Mouse (Mus musculus) lung, adult 2 months (tissue): ENCODE measurements around the gene Moxd1. TPM values are rescaled to one million over a fixed set of nuclear protein-coding genes. Genes with fewer than 3 reads are reported as not detected.

Experiments used
- DNase-seq: peaks from one replicate; pipeline ENCODE4 v3.0.0; 2022
- H3K4me1 ChIP-seq: fragments of 200-500 bp; 2 replicates; pipeline ENCODE4 v1.6.1; 2011; ENCODE audit warnings: low read length; ENCODE audit not compliant: control insufficient read depth, insufficient read depth
- H3K4me3 ChIP-seq: fragments of 200-500 bp; replicated peaks from 2 replicates; pipeline ENCODE3; 2011; ENCODE audit warnings: low read depth, mild to moderate bottlenecking, control low read depth, low read length; ENCODE audit errors: extremely low read depth
- CTCF ChIP-seq: fragments of 200-500 bp; IDR thresholded peaks from 2 replicates; pipeline ENCODE4 v1.5.1; 2011; ENCODE audit warnings: mild to moderate bottlenecking, low read length, control low read depth; ENCODE audit not compliant: insufficient read depth
- POLR2A ChIP-seq: fragments of 200-500 bp; IDR thresholded peaks from 2 replicates; pipeline ENCODE4 v1.6.1; 2011; ENCODE audit warnings: low read depth, mild to moderate bottlenecking, control low read depth, low read length, borderline replicate concordance; ENCODE audit errors: extremely low read depth
- WGBS: fragments of 180-500 bp; shearing (Covaris S2); methylation state at CpG from one replicate; pipeline ENCODE4 v1.1.7; 2018; 5-methylcytosine and 5-hydroxymethylcytosine counted together
- polyA plus RNA-seq: library from polyadenylated mRNA; depleted of rRNA; stranded (reverse); fragments of >200 nt; gene quantifications from 2 replicates; pipeline ENCODE4 v1.2.3, GENCODE M21; 2012

Gene Moxd1
- polyA plus RNA-seq, 1 experiment, result 1.9 TPM

GRCm38 (mm10) chr10:24259794-24260590 lies 36.7 kb downstream of the Moxd1 start:
- WGBS, result 67% methylated on average over 5 of the region's 5 CpGs
- no peak for TF ChIP-seq POLR2A
- no peak for TF ChIP-seq CTCF
- H3K4me1 ChIP-seq, result no peaks in the 10 kb centered on the region
- DNase-seq, result no peak
- H3K4me3 ChIP-seq, result no peak overlapping the region

GRCm38 (mm10) chr10:24267520-24267919 lies 44.2 kb downstream of the Moxd1 start:
- peaks cover 6% of the 10 kb centered on the region; the same call in 1 of the 2 replicates for H3K4me1 ChIP-seq
- no peak for DNase-seq
- WGBS, result 53% methylated on average over 2 of the region's 2 CpGs
- no peak overlapping the region for H3K4me3 ChIP-seq
- no peak for TF ChIP-seq POLR2A
- TF ChIP-seq CTCF, result no peak

- Histone ChIP-seq H3K4me3 (no peak overlapping the region), H3K4me1 (peaks cover 6% of the 10 kb centered on the region; the same call in 1 of the 2 replicates)
- no peak for DNase-seq
- 46% methylated on average over 6 of the region's 6 CpGs for WGBS
- TF ChIP-seq POLR2A (no peak), CTCF (no peak)
Measured at GRCm38 (mm10) chr10:24271077-24271637, 47.8 kb downstream of the Moxd1 start.

- DNase-seq, result no peak
- H3K4me1 ChIP-seq, result 0 out of 2 replicates have a peak, but pooled peaks cover under 1% of the 10 kb centered on the region
- TF ChIP-seq POLR2A, result no peak
- no peak for TF ChIP-seq CTCF
- WGBS, result 33% methylated on average over 7 of the region's 7 CpGs
- no peak overlapping the region for H3K4me3 ChIP-seq
Measured at GRCm38 (mm10) chr10:24276211-24276610, 52.9 kb downstream of the Moxd1 start.

GRCm38 (mm10) chr10:24282650-24283049 lies 59.3 kb downstream of the Moxd1 start:
- WGBS, result 46% methylated on average over 5 of the region's 5 CpGs
- Histone ChIP-seq H3K4me1 (no peaks in the 10 kb centered on the region), H3K4me3 (no peak overlapping the region)
- DNase-seq, result no peak
- no peak for TF ChIP-seq POLR2A
- no peak for TF ChIP-seq CTCF

- Histone ChIP-seq H3K4me3 (no peak overlapping the region), H3K4me1 (no peaks in the 10 kb centered on the region)
- DNase-seq, result no peak
- no peak for TF ChIP-seq POLR2A
- TF ChIP-seq CTCF, result no peak
- 31% methylated on average over 8 of the region's 8 CpGs for WGBS
Measured at GRCm38 (mm10) chr10:24291611-24292010, 68.3 kb downstream of the Moxd1 start.

- WGBS, result 83% methylated on average over 1 of the region's 1 CpGs
- Histone ChIP-seq H3K4me1 (no peaks in the 10 kb centered on the region), H3K4me3 (no peak overlapping the region)
- TF ChIP-seq CTCF (no peak), POLR2A (no peak)
- no peak for DNase-seq
Measured at GRCm38 (mm10) chr10:24292671-24293070, 69.4 kb downstream of the Moxd1 start.

- WGBS, result 18% methylated on average over 4 of the region's 4 CpGs
- H3K4me3 ChIP-seq, result no peak overlapping the region
- TF ChIP-seq POLR2A (no peak), CTCF (no peak)
- no peaks in the 10 kb centered on the region for H3K4me1 ChIP-seq
- DNase-seq, result no peak
Measured at GRCm38 (mm10) chr10:24296608-24297007, 73.3 kb downstream of the Moxd1 start.

GRCm38 (mm10) chr10:24297792-24298191 lies 74.5 kb downstream of the Moxd1 start:
- DNase-seq, result peak; percentile 34

More at GRCm38 (mm10) chr10:24297792-24298191, 74.5 kb downstream of the Moxd1 start:
- H3K4me1 ChIP-seq, result no peaks in the 10 kb centered on the region
- TF ChIP-seq POLR2A (no peak), CTCF (peak; percentile 54)
- 0% methylated on average over 1 of the region's 1 CpGs for WGBS
- H3K4me3 ChIP-seq, result no peak overlapping the region
